Mouse (Mus musculus) forebrain, embryonic 15.5 days (tissue): ENCODE data around the gene Rab6b. TPM values are rescaled to one million over a fixed set of nuclear protein-coding genes. Genes with fewer than 3 reads are reported as not detected.

ENCODE experiments used
- ATAC-seq: fragments of 200-750 bp; cut with Nextera tagmentation; replicated peaks from 2 replicates; pipeline ENCODE4 v1.8.0; 2017; ENCODE audit warnings: mild to moderate bottlenecking, moderate TSS enrichment, moderate library complexity
- H3K27ac ChIP-seq: fragments of 300-500 bp; sonication (generic); replicated peaks from 2 replicates; pipeline ENCODE4 v1.5.1; 2015; ENCODE audit warnings: mild to moderate bottlenecking, inconsistent platforms
- H3K27me3 ChIP-seq: fragments of 300-500 bp; sonication (generic); 2 replicates; pipeline ENCODE4 v1.6.1; 2015; ENCODE audit warnings: inconsistent platforms
- H3K36me3 ChIP-seq: fragments of 300-500 bp; sonication (generic); 2 replicates; pipeline ENCODE4 v1.6.1; 2015; ENCODE audit warnings: mild to moderate bottlenecking, inconsistent platforms
- H3K4me1 ChIP-seq: fragments of 300-500 bp; sonication (generic); 2 replicates; pipeline ENCODE4 v1.6.1; 2015; ENCODE audit warnings: inconsistent platforms
- H3K4me2 ChIP-seq: fragments of 300-500 bp; sonication (generic); replicated peaks from 2 replicates; pipeline ENCODE4 v1.6.1; 2015; ENCODE audit warnings: mild to moderate bottlenecking, inconsistent platforms
- H3K4me3 ChIP-seq: fragments of 300-500 bp; sonication (generic); 2 replicates; pipeline ENCODE4 v1.5.1; 2015; ENCODE audit warnings: mild to moderate bottlenecking, inconsistent platforms
- H3K9ac ChIP-seq: fragments of 300-500 bp; sonication (generic); replicated peaks from 2 replicates; pipeline ENCODE4 v1.6.1; 2015; ENCODE audit warnings: mild to moderate bottlenecking, inconsistent platforms
- H3K9me3 ChIP-seq: fragments of 300-500 bp; sonication (generic); 2 replicates; pipeline ENCODE4 v1.6.1; 2016; ENCODE audit warnings: inconsistent platforms
- WGBS: fragments of 180-500 bp; shearing (Covaris S2); methylation state at CpG from one replicate; pipeline ENCODE4 v1.1.7; 2015; ENCODE audit warnings: mixed read lengths; 5-methylcytosine and 5-hydroxymethylcytosine counted together
- polyA plus RNA-seq: library from polyadenylated mRNA; unstranded; fragments of >200 nt; fragmentation: Nextera tagmentation; extraction: Ambion mirVana; gene quantifications from 2 replicates; pipeline ENCODE4 v1.2.1, GENCODE M21; 2015

Rab6b gene
- polyA plus RNA-seq, 1 experiment from 2014 or later: 62.3 TPM

DNA sequence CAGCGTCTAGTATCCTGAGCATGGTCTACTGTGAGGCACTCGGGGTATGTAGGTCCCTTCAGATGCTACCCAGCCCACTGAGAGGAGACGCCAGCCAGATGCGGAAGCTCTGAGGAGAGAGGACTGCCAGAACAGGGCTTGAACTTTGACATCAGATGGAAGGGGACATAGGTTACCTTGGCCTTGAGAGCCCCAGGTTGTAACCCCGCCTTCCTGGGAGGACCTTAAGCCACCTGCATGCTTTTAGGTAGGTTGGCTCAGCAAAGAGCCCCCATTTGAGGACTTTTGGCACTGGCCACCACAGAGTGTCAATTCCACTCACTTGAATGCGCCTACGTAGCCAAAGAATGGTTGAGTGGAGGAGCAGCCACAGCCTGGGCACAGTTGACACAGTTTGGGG, 113.1 kb downstream of the Rab6b start:
- Histone ChIP-seq H3K4me3 (no peak overlapping the region), H3K27ac (no peak overlapping the region), H3K9ac (no peak overlapping the region), H3K9me3 (no peaks in the 10 kb centered on the region), H3K4me1 (no peaks in the 10 kb centered on the region), H3K27me3 (no peaks in the 10 kb centered on the region), H3K4me2 (no peak overlapping the region), H3K36me3 (no peaks in the 10 kb centered on the region)
- ATAC-seq: no peak
- WGBS: 91% methylated on average over 7 of the region's 7 CpGs

DNA sequence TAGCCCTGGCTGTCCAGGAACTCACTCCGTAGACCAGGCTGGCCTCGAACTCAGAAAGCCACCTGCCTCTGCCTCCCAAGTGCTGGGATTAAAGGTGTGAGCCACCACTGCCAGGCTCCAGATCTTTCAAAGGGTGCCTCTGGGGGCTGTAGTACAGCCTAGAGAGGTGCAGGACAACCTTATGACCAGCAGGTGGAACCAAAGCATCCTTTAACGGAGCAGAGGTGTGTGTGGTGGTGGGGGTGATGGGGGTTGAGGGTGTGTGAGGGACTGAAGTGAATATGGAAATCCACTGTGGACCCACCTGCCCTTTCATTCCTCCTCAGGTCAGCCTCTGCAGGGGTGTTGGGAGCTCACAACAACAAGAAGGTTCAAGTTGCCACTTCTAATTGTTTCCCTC, 113.9 kb downstream of the Rab6b start:
- Histone ChIP-seq H3K27me3 (no peaks in the 10 kb centered on the region), H3K36me3 (no peaks in the 10 kb centered on the region), H3K9me3 (no peaks in the 10 kb centered on the region), H3K4me3 (no peak overlapping the region), H3K27ac (no peak overlapping the region), H3K9ac (no peak overlapping the region), H3K4me2 (no peak overlapping the region), H3K4me1 (peaks cover 6% of the 10 kb centered on the region)
- 71% methylated on average over 3 of the region's 3 CpGs for WGBS
- ATAC-seq: no peak

DNA sequence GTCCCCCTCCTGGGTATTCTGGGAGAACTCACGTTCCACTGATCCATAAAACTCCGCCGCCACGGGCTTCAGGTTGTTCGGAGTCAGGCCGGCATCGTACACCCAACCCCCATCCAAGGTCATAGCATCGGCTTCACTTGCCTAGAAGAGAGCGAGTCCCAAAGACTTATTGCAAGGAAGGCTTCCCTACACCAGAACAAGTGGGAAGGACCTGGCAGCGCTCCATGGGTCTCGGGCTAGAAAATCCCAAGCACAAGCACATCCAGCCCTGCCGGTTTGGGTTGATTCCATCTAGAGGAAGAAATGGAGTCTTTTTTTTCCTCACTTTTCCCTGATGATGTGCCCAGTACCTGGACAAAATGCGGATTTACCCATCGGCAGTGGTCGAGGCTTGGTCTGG, 115.2 kb downstream of the Rab6b start:
- no peaks in the 10 kb centered on the region for H3K36me3 ChIP-seq
- H3K4me3 ChIP-seq: no peak overlapping the region
- WGBS: 94% methylated on average over 15 of the region's 15 CpGs
- peaks cover 9% of the 10 kb centered on the region for H3K4me1 ChIP-seq
- no peak for ATAC-seq
- H3K27ac ChIP-seq: no peak overlapping the region
- no peak overlapping the region for H3K4me2 ChIP-seq
- no peak overlapping the region for H3K9ac ChIP-seq
- H3K27me3 ChIP-seq: no peaks in the 10 kb centered on the region
- no peaks in the 10 kb centered on the region for H3K9me3 ChIP-seq

DNA sequence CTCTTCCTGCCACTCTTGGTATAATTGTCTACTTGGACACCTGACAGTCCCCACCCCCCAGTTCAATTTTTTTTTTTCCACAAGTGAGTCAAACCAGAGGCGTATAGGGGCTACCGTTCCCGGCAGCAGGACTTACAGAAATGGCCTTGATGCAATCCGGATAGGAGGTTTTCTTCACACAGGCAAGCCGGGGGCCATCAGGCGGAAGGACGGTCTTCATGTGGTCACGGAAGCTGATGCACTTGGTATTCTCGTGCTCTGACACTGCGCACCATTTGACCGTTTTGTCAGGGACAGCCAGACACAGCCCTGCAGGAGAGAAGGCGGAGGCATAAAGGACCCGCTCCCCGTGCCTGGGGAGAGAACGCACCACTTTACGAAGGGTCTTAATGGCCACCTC, 116.2 kb downstream of the Rab6b start:
- no peak for ATAC-seq
- no peak overlapping the region for H3K9ac ChIP-seq
- H3K4me3 ChIP-seq: no peak overlapping the region
- H3K4me1 ChIP-seq: peaks cover 9% of the 10 kb centered on the region
- H3K27me3 ChIP-seq: no peaks in the 10 kb centered on the region
- no peaks in the 10 kb centered on the region for H3K36me3 ChIP-seq
- no peaks in the 10 kb centered on the region for H3K9me3 ChIP-seq
- WGBS: 91% methylated on average over 16 of the region's 16 CpGs
- H3K4me2 ChIP-seq: no peak overlapping the region
- no peak overlapping the region for H3K27ac ChIP-seq

DNA sequence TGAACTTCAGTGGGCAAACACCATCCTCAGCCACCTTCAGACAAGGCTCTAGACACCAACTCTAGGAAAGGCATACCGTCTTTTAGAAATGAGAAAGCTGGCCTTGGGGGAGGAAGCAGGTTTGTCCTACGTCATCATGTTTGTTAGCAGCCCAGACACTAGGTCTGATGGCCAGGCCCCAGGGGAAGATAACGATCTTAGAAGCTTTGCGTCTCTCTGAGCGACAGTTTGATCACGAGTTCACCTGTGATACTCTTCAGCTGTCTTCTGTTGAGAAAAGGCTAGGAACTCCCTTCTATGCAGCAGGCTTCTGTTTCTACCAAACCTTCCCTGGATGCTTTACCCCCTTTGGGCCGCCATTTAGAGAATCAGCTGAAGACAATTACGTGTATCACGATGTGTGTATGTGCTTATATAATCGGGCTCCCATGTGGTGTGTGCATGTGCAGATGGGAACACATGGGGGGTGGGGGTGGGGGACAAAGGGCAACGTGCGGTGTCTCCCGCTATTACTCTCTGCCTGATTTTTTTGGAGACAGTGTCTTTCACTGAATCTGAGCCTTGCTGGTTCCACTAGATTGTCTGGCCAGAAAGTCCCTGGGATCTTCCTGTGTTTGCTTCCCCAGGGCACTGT, 116.9 kb downstream of the Rab6b start:
- no peak overlapping the region for H3K9ac ChIP-seq
- H3K27ac ChIP-seq: no peak overlapping the region
- ATAC-seq: no peak
- no peak overlapping the region for H3K4me2 ChIP-seq
- WGBS: 80% methylated on average over 13 of the region's 13 CpGs
- H3K9me3 ChIP-seq: no peaks in the 10 kb centered on the region
- H3K4me3 ChIP-seq: no peak overlapping the region
- H3K36me3 ChIP-seq: no peaks in the 10 kb centered on the region
- no peaks in the 10 kb centered on the region for H3K27me3 ChIP-seq
- peaks cover 9% of the 10 kb centered on the region for H3K4me1 ChIP-seq

DNA sequence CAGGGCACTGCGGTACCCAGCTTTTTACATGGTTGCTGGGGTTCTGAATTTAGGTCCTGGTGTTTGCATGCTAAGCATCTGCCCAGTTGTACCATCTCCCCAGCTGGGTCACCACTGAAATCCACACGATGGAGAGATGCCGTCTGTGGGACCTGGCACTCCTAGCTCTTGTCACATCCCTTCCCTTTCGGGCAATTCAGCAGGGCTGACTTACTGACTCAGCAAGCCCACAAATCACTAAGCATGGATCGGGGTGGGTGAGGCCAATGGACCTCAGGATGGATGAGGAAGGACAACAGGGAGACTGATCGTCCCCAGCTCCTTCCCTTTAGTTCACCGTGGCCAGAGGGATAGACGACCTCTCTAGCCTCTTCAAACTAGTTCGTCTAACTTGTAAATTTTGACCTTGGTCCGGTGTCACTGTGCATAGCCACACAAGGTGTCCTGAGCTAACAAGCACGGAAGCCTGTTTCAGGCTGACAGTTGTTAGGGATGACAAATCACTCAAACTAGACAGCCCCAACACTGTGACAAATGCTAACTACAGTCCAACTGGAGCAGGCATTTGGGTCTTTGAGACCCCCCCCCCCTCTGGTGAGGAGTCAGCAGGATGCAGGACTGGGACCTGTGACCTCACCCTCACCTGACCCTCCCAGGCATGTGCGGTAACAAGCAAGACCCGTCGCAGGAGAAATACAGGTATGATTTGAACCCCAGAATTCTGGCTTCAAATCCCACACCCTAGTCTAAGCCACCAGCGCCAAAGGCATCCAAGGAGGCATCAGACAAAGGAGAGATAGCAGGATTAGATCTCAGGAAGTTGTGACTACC, 117.7 kb downstream of the Rab6b start:
- Histone ChIP-seq H3K27ac (no peak overlapping the region), H3K27me3 (no peaks in the 10 kb centered on the region), H3K4me2 (no peak overlapping the region), H3K9me3 (no peaks in the 10 kb centered on the region), H3K4me1 (peaks cover 9% of the 10 kb centered on the region), H3K4me3 (no peak overlapping the region), H3K9ac (no peak overlapping the region), H3K36me3 (no peaks in the 10 kb centered on the region)
- no peak for ATAC-seq
- 90% methylated on average over 15 of the region's 15 CpGs for WGBS

DNA sequence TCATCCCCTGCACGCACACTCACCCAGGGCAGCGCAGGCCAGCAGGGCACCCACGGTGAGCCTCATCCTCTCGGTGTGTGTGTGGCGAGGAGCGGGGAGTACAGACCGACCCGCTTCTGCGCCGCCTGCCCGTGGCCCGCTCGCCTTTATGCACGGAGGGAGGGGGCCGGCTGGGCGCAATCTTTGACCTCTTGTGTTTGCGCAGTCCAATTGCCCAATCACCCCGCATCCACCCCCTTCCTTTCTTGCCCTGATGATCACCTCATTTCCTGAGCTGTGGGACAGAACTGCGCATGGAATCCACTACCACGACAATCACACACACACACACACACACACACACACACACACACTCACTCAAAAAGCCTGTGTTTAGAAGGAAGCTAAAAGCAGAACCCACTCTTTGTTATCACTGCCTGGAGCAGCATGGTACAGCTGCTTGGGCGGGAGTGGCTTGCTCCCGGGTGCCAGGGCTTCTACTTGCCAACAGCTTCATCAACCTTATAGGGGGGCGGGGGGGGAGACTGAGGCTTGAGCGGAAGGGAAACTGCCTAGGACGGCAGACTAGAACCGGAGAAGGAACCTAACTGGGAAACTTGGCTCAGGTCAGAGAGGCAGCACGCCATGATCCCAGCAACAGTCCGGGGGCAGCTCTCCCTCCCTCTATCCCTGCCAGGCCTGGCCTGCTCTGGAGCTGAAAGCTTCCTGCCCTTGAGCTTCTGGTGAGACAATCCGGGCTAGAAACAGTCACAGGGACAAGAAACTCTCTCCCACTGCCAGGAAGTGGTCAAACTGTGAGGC, 118.8 kb downstream of the Rab6b start, which contains the start of the genes Gm20425 and Trf:
TSS of gene Gm20425 (minus strand) at position 157 of the 801 bp plus-strand sequence.
TSS of gene Trf (minus strand) at position 294 of the 801 bp plus-strand sequence.
- H3K36me3 ChIP-seq: no peaks in the 10 kb centered on the region
- ATAC-seq: peak; percentile 71; the same call in 1 of the 2 replicates
- peak within 1 kb of the TSS; percentile 56 for H3K27ac ChIP-seq
- WGBS: 60% methylated on average over 29 of the region's 29 CpGs
- H3K4me3 ChIP-seq: peak within 1 kb of the TSS; percentile 16; the same call in 1 of the 2 replicates
- no peak within 1 kb of the TSS for H3K9ac ChIP-seq
- H3K27me3 ChIP-seq: no peaks in the 10 kb centered on the region
- no peaks in the 10 kb centered on the region for H3K9me3 ChIP-seq
- H3K4me2 ChIP-seq: peak within 1 kb of the TSS; percentile 31; the same call in 1 of the 2 replicates
- peaks cover 9% of the 10 kb centered on the region for H3K4me1 ChIP-seq

DNA sequence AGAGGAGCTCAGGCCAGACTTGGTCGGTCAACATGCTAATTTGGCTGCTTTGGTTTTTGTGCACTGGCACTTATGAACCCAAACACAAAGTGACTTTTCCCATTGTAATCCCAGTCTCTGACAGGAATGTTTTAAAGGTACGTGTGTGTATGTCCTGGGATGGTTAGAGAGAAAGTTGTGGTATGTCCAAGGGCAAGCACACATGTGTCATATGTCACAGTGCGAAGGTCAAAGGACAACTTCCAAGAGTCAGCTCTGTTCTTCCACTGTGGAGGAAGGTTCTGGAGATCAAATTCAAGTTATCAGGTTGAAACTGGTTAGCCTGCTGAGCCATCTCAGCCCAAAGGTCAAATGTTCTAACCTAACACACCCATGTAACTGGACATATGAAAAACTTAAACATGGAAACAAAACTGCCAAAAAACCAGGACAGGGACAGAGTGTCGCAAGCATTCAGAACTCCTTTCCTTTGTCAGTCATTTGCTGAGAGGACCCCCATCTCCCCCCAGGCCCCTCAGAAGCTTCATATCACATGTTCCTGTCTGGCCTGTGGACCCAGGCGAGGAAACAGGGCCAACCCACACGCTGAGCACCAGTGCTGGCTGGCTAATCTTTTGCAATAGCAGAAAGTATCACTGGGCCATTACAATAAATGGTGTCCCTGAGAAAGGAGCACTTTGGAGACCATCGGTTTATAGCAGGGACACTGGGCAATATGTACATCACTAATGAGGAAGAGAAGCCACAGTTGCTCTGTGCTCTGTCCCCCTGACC, 120.8 kb downstream of the Rab6b start:
- H3K36me3 ChIP-seq: no peaks in the 10 kb centered on the region
- no peak for ATAC-seq
- H3K27ac ChIP-seq: no peak overlapping the region
- no peak overlapping the region for H3K9ac ChIP-seq
- H3K4me1 ChIP-seq: peaks cover 9% of the 10 kb centered on the region
- no peaks in the 10 kb centered on the region for H3K27me3 ChIP-seq
- H3K4me3 ChIP-seq: no peak overlapping the region
- no peaks in the 10 kb centered on the region for H3K9me3 ChIP-seq
- 90% methylated on average over 7 of the region's 7 CpGs for WGBS
- no peak overlapping the region for H3K4me2 ChIP-seq

DNA sequence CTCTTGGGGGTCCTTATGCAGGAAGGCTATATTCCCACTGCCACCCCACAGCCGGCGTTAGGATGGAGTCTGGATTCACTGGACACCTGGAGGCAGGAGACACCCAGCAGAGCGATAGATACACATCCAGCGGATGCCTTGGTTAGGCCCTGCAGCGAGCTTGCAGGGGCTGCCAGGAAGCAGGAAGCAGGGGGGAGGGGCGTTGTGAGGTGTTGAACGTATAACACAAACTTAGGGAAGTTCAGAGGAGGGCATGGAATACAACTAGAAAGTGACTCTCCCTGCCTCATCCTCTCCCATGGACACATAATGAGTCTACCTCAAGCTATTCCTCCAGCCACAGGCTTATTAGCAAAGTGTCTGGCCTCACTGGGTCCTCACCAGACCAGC, 121.4 kb downstream of the Rab6b start:
- Histone ChIP-seq H3K9ac (no peak overlapping the region), H3K4me1 (peaks cover 9% of the 10 kb centered on the region), H3K27me3 (no peaks in the 10 kb centered on the region), H3K9me3 (no peaks in the 10 kb centered on the region), H3K4me2 (no peak overlapping the region), H3K4me3 (no peak overlapping the region), H3K27ac (no peak overlapping the region), H3K36me3 (no peaks in the 10 kb centered on the region)
- no peak for ATAC-seq
- WGBS: 81% methylated on average over 7 of the region's 7 CpGs

DNA sequence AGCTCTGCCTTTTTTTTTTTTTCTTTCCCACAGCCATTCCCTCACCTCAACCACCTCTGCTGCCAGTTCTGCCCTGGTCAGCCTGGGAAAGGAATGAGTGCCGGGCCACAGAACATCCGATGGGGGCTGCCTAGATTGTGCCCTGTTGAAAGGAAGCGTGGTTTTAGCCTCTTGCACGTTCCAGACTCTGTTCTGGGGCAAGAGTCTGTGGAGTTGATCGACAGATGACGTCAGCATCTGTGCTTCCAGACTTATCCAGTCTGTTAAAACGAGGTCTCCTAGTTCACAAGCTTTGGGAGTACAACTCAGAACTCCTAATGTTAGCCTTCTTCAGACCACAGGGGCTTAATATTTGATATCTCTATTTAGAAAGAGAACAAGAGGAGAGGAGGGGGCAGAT, 122.5 kb downstream of the Rab6b start:
- WGBS: 75% methylated on average over 7 of the region's 7 CpGs
- H3K27ac ChIP-seq: no peak overlapping the region

DNA sequence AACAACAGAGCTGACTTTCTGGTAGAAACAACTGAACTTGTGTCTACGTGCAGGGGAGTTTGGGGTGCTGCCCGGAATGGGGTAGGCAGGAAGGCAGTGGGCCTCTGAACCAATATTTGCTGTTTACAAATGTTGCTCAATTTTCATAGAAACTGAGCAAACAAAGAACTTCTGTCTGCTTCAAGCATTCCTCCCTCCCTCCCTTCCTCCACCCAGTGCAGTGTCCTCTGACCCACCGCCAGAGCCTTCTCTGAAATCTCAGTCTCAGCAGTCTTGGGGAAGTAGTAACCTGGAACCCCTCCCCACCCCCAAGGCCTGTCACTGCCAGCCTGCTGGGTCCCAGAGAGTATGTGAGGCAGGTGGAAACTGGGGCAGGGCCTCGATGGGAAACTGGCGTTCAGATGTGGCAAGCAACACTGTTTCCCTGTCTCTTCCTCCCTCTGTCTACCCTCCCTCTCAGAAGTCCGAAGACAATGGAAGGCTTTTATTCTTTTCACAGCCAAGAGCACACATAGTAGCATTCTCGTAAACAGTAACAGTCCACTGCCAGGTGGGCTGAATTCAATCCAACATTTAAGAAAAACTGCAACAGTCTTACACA, 123.1 kb downstream of the Rab6b start:
- 55% methylated on average over 7 of the region's 7 CpGs for WGBS
- H3K9me3 ChIP-seq: no peaks in the 10 kb centered on the region

More for the DNA sequence above, 122.5 kb downstream of the Rab6b start:
- Histone ChIP-seq H3K4me2 (no peak overlapping the region), H3K4me3 (no peak overlapping the region), H3K27me3 (no peaks in the 10 kb centered on the region), H3K36me3 (no peaks in the 10 kb centered on the region), H3K9ac (no peak overlapping the region), H3K4me1 (peaks cover 9% of the 10 kb centered on the region), H3K9me3 (no peaks in the 10 kb centered on the region)
- no peak for ATAC-seq

More for the DNA sequence above, 123.1 kb downstream of the Rab6b start:
- no peak overlapping the region for H3K9ac ChIP-seq
- H3K4me3 ChIP-seq: no peak overlapping the region
- H3K36me3 ChIP-seq: no peaks in the 10 kb centered on the region
- no peak for ATAC-seq
- peaks cover 9% of the 10 kb centered on the region for H3K4me1 ChIP-seq
- no peak overlapping the region for H3K4me2 ChIP-seq
- no peak overlapping the region for H3K27ac ChIP-seq
- H3K27me3 ChIP-seq: no peaks in the 10 kb centered on the region
